Mouse (Mus musculus): ENCODE results near the gene BC024978.

GRCm38 (mm10) chr7:27259271-27259721, 63.7 kb downstream of the BC024978 start:
- TF ChIP-seq POLR2A (IDR thresholded peaks at IDR 0.05; ENCODE audit: low read depth, low read length) (no peak), MAZ (IDR thresholded peaks at IDR 0.05; ENCODE audit: low read depth, low read length) (no peak), ZNF384 (IDR thresholded peaks at IDR 0.05; ENCODE audit: low read depth, low read length) (no peak), CTCF (conservative IDR thresholded peaks at IDR 0.05 in 1 of 2, IDR thresholded peaks at IDR 0.05 in 1 of 2; ENCODE audit: low read depth in 2 of 2, low read length in 2 of 2) (no peak), SMC3 (IDR thresholded peaks at IDR 0.05; ENCODE audit: low read depth, low read length) (no peak), MEF2A (IDR thresholded peaks at IDR 0.05; ENCODE audit: borderline replicate concordance, low read depth, low read length) (no peak), ETS1 (conservative IDR thresholded peaks at IDR 0.05; ENCODE audit: low read depth, low read length) (no peak), USF1 (IDR thresholded peaks at IDR 0.05; ENCODE audit: low read depth, low read length) (no peak), HCFC1 (IDR thresholded peaks at IDR 0.05; ENCODE audit: low read depth, low read length) (no peak), E2F4 (IDR thresholded peaks at IDR 0.05; ENCODE audit: insufficient replicate concordance, low read depth, low read length) (no peak), RAD21 (IDR thresholded peaks at IDR 0.05; ENCODE audit: low read depth, low read length) (no peak)

Measured in CH12.LX (cell line).